In genomic region chr6:4695778-4696177, GRCm38 (mm10) we compare ENCODE assay signal across 22 mouse cellular contexts. TPM values are rescaled to one million over a fixed set of nuclear protein-coding genes. Genes with fewer than 3 reads are reported as not detected.
DNase-seq lines count a peak whose midpoint lies in the region; ATAC-seq lines count a peak whose summit lies in the region.
"Had no signal": no experiment of that assay in that cellular context is flagged by ENCODE, and none has a peak within 500 bp of the region (broad histone marks: within the 10 kb centered on the region; RNA-seq: fewer than 3 reads in every experiment).

No protein-coding gene starts in this region.

- H3K4me2 ChIP-seq in forebrain, embryonic 16.5 days (ENCODE audit: low read length) = no peak overlapping the region
- H3K4me2 ChIP-seq in midbrain, embryonic 11.5 days = no peak overlapping the region
- H3K4me2 ChIP-seq in limb, embryonic 12.5 days = no peak overlapping the region
- H3K4me2 ChIP-seq: embryonic facial prominence, embryonic 12.5 days; embryonic facial prominence, embryonic 15.5 days; forebrain, embryonic 12.5 days; forebrain, embryonic 15.5 days; heart, embryonic 13.5 days; hindbrain, embryonic 12.5 days; hindbrain, embryonic 15.5 days; intestine, embryonic 15.5 days had no signal

- 0 out of 2 replicates have a peak overlapping the region, but pooled peaks have one; percentile 30 for H3K27ac ChIP-seq in forebrain, embryonic 10.5 days
- H3K27ac ChIP-seq in forebrain, embryonic 16.5 days (ENCODE audit: low read length) = no peak overlapping the region
- H3K27ac ChIP-seq in midbrain, embryonic 11.5 days (ENCODE audit: low read depth, low read length) = no peak overlapping the region
- no peak overlapping the region for H3K27ac ChIP-seq in midbrain, embryonic 10.5 days (replicated peaks)
- 0 out of 2 replicates have a peak overlapping the region, but pooled peaks have one; percentile 17 for H3K27ac ChIP-seq in limb, embryonic 12.5 days
- H3K27ac ChIP-seq: embryonic facial prominence, embryonic 12.5 days; embryonic facial prominence, embryonic 15.5 days; forebrain, embryonic 12.5 days; forebrain, embryonic 15.5 days; heart, embryonic 13.5 days; hindbrain, embryonic 12.5 days; hindbrain, embryonic 15.5 days; intestine, embryonic 15.5 days had no signal

- peaks cover 18% of the 10 kb centered on the region for H3K4me1 ChIP-seq in forebrain, embryonic 10.5 days
- H3K4me1 ChIP-seq in forebrain, embryonic 16.5 days (replicated peaks; ENCODE audit: control insufficient read depth, insufficient read depth, low read length) = no peaks in the 10 kb centered on the region
- H3K4me1 ChIP-seq in midbrain, embryonic 11.5 days (ENCODE audit: control insufficient read depth, insufficient read depth, low read length) = no peaks in the 10 kb centered on the region
- H3K4me1 ChIP-seq in midbrain, embryonic 10.5 days = peaks cover 4% of the 10 kb centered on the region; the same call in 1 of the 2 replicates
- 0 out of 2 replicates have a peak, but pooled peaks cover 3% of the 10 kb centered on the region for H3K4me1 ChIP-seq in limb, embryonic 12.5 days (replicated peaks)
- H3K4me1 ChIP-seq: embryonic facial prominence, embryonic 12.5 days; embryonic facial prominence, embryonic 15.5 days; forebrain, embryonic 12.5 days; forebrain, embryonic 15.5 days; heart, embryonic 13.5 days; hindbrain, embryonic 12.5 days; hindbrain, embryonic 15.5 days; intestine, embryonic 15.5 days had no signal

- no peak for ATAC-seq in forebrain, embryonic 16.5 days
- no peak for ATAC-seq in midbrain, embryonic 11.5 days (ENCODE audit: low FRiP score)
- no peak for ATAC-seq in limb, embryonic 12.5 days (ENCODE audit: insufficient number of reproducible peaks, insufficient read depth, low FRiP score, low TSS enrichment, low read depth)
- ATAC-seq: activated CD4-positive, CD25-positive, alpha-beta regulatory T cell, adult 4 months; forebrain, embryonic 15.5 days; intestine, embryonic 15.5 days had no signal

- no peaks in the 10 kb centered on the region for H3K27me3 ChIP-seq in forebrain, embryonic 10.5 days (ENCODE audit: poor library complexity, severe bottlenecking)
- no peaks in the 10 kb centered on the region for H3K27me3 ChIP-seq in forebrain, embryonic 16.5 days (replicated peaks; ENCODE audit: control insufficient read depth, insufficient read depth, low read length)
- no peaks in the 10 kb centered on the region for H3K27me3 ChIP-seq in midbrain, embryonic 11.5 days (ENCODE audit: control insufficient read depth, insufficient read depth, low read length)
- H3K27me3 ChIP-seq in midbrain, embryonic 10.5 days (ENCODE audit: low read depth, poor library complexity, severe bottlenecking) = no peaks in the 10 kb centered on the region
- H3K27me3 ChIP-seq in limb, embryonic 12.5 days = no peaks in the 10 kb centered on the region
- H3K27me3 ChIP-seq: embryonic facial prominence, embryonic 12.5 days; embryonic facial prominence, embryonic 15.5 days; forebrain, embryonic 12.5 days; forebrain, embryonic 15.5 days; heart, embryonic 13.5 days; hindbrain, embryonic 12.5 days; hindbrain, embryonic 15.5 days; intestine, embryonic 15.5 days had no signal

- WGBS in forebrain, embryonic 10.5 days = 63% methylated on average over 3 of the region's 3 CpGs
- 64% methylated on average over 3 of the region's 3 CpGs for WGBS in forebrain, embryonic 16.5 days
- WGBS in midbrain, embryonic 11.5 days = 71% methylated on average over 3 of the region's 3 CpGs
- WGBS in midbrain, embryonic 10.5 days = 72% methylated on average over 3 of the region's 3 CpGs
- 25% methylated on average over 3 of the region's 3 CpGs for WGBS in limb, embryonic 12.5 days

- no peak overlapping the region for H3K9ac ChIP-seq in forebrain, embryonic 16.5 days (replicated peaks; ENCODE audit: low read depth, low read length)
- H3K9ac ChIP-seq in midbrain, embryonic 11.5 days (ENCODE audit: low read length) = no peak overlapping the region
- H3K9ac ChIP-seq in limb, embryonic 12.5 days (replicated peaks) = no peak overlapping the region
- H3K9ac ChIP-seq: embryonic facial prominence, embryonic 12.5 days; embryonic facial prominence, embryonic 15.5 days; forebrain, embryonic 12.5 days; forebrain, embryonic 15.5 days; heart, embryonic 13.5 days; hindbrain, embryonic 12.5 days; hindbrain, embryonic 15.5 days; intestine, embryonic 15.5 days had no signal

- H3K4me3 ChIP-seq in forebrain, embryonic 10.5 days = no peak overlapping the region
- no peak overlapping the region for H3K4me3 ChIP-seq in forebrain, embryonic 16.5 days (replicated peaks; ENCODE audit: low read length)
- no peak overlapping the region for H3K4me3 ChIP-seq in midbrain, embryonic 11.5 days (ENCODE audit: low read depth, low read length)
- no peak overlapping the region for H3K4me3 ChIP-seq in midbrain, embryonic 10.5 days
- no peak overlapping the region for H3K4me3 ChIP-seq in limb, embryonic 12.5 days (replicated peaks)
- H3K4me3 ChIP-seq: embryonic facial prominence, embryonic 12.5 days; embryonic facial prominence, embryonic 15.5 days; forebrain, embryonic 12.5 days; forebrain, embryonic 15.5 days; heart, embryonic 13.5 days; hindbrain, embryonic 12.5 days; hindbrain, embryonic 15.5 days; intestine, embryonic 15.5 days had no signal

- DNase-seq in forebrain, embryonic 10.5 days (ENCODE audit: extremely low spot score, low spot score) = no peak
- peak; percentile 81 for DNase-seq in midbrain, embryonic 11.5 days (ENCODE audit: low spot score, missing footprints)
- no peak for DNase-seq in midbrain, embryonic 10.5 days (ENCODE audit: low spot score)
- no peak for DNase-seq in cerebellum, postnatal 36 days
- DNase-seq: adrenal gland, adult 8-10 months; adrenal gland, postnatal 25 days; cerebellum, adult 18-20 months; cerebellum, adult 9-10 months; cerebellum, postnatal 14 days; gastrocnemius, postnatal 25 days; heart, adult 18-20 months had no signal

- H3K9me3 ChIP-seq in forebrain, embryonic 10.5 days = no peaks in the 10 kb centered on the region
- H3K9me3 ChIP-seq in forebrain, embryonic 16.5 days (ENCODE audit: control insufficient read depth, low read length) = 0 out of 2 replicates have a peak, but pooled peaks cover 4% of the 10 kb centered on the region
- H3K9me3 ChIP-seq in midbrain, embryonic 11.5 days (ENCODE audit: control insufficient read depth, low read length) = no peaks in the 10 kb centered on the region
- H3K9me3 ChIP-seq in midbrain, embryonic 10.5 days (replicated peaks) = no peaks in the 10 kb centered on the region
- H3K9me3 ChIP-seq in limb, embryonic 12.5 days = peaks cover 6% of the 10 kb centered on the region; the same call in 1 of the 2 replicates
- H3K9me3 ChIP-seq: embryonic facial prominence, embryonic 15.5 days; forebrain, embryonic 12.5 days; forebrain, embryonic 15.5 days; hindbrain, embryonic 12.5 days; hindbrain, embryonic 15.5 days; intestine, embryonic 15.5 days had no signal

- peaks cover 18% of the 10 kb centered on the region for H3K36me3 ChIP-seq in forebrain, embryonic 10.5 days (replicated peaks)
- H3K36me3 ChIP-seq in forebrain, embryonic 16.5 days (ENCODE audit: control insufficient read depth, insufficient read depth) = 0 out of 2 replicates have a peak, but pooled peaks cover 2% of the 10 kb centered on the region
- H3K36me3 ChIP-seq in midbrain, embryonic 11.5 days (ENCODE audit: control insufficient read depth, insufficient read depth, low read length) = no peaks in the 10 kb centered on the region
- H3K36me3 ChIP-seq in midbrain, embryonic 10.5 days = peaks cover 18% of the 10 kb centered on the region
- H3K36me3 ChIP-seq in limb, embryonic 12.5 days = peaks cover 10% of the 10 kb centered on the region; the same call in 1 of the 2 replicates
- H3K36me3 ChIP-seq: embryonic facial prominence, embryonic 12.5 days; embryonic facial prominence, embryonic 15.5 days; hindbrain, embryonic 12.5 days; hindbrain, embryonic 15.5 days; intestine, embryonic 15.5 days had no signal

RNA-seq across cellular contexts. Expression of gene Sgce, which starts 51.2 kb away (rescaled TPM):
- 49.9 and 50.4 TPM in 2 replicates for polyA plus RNA-seq in forebrain, embryonic 10.5 days (2016; fragmentation: Nextera tagmentation; extraction: Ambion mirVana)
- polyA plus RNA-seq in forebrain, embryonic 16.5 days (2015; fragmentation: Nextera tagmentation; extraction: Ambion mirVana) = 53.7 and 57.1 TPM in 2 replicates
- 62.5 and 71.3 TPM in 2 replicates for polyA plus RNA-seq in midbrain, embryonic 11.5 days (2014; fragmentation: Nextera tagmentation; extraction: Ambion mirVana)
- 65.2 and 67.6 TPM in 2 replicates for polyA plus RNA-seq in midbrain, embryonic 10.5 days (2016; fragmentation: Nextera tagmentation; extraction: Ambion mirVana)
- polyA plus RNA-seq in limb, embryonic 12.5 days (2016; fragmentation: Nextera tagmentation; extraction: Ambion mirVana) = 57.5 TPM in 2 replicates

RNA-seq across cellular contexts. Expression of gene Peg10, which starts 51.3 kb away (rescaled TPM):
- polyA plus RNA-seq in forebrain, embryonic 10.5 days (2016; fragmentation: Nextera tagmentation; extraction: Ambion mirVana) = 11.8 and 12.9 TPM in 2 replicates
- 2.9 and 5.0 TPM in 2 replicates for polyA plus RNA-seq in forebrain, embryonic 16.5 days (2015; fragmentation: Nextera tagmentation; extraction: Ambion mirVana)
- polyA plus RNA-seq in midbrain, embryonic 11.5 days (2014; fragmentation: Nextera tagmentation; extraction: Ambion mirVana) = 11.2 and 11.9 TPM in 2 replicates
- polyA plus RNA-seq in midbrain, embryonic 10.5 days (2016; fragmentation: Nextera tagmentation; extraction: Ambion mirVana) = 8.7 and 8.8 TPM in 2 replicates
- polyA plus RNA-seq in limb, embryonic 12.5 days (2016; fragmentation: Nextera tagmentation; extraction: Ambion mirVana) = 9.1 and 11.4 TPM in 2 replicates

Comparison
In these comparisons a context has a peak if more than half of its experiments do, and no peak if none do; other contexts are left out.
1. H3K27ac ChIP-seq: peak in forebrain, embryonic 10.5 days (single experiment) and limb, embryonic 12.5 days (single experiment); none in forebrain, embryonic 16.5 days (single experiment), midbrain, embryonic 11.5 days (single experiment) and midbrain, embryonic 10.5 days (single experiment).